Mouse (Mus musculus) ES-Bruce4 (cell line): ENCODE measurements around the gene P2ry10. TPM values are rescaled to one million over a fixed set of nuclear protein-coding genes. Genes with fewer than 3 reads are reported as not detected.

Experiments
- H3K27ac ChIP-seq: 2 replicates; pipeline ENCODE4 v1.5.1; 2012; ENCODE audit warnings: low read length, inconsistent platforms; ENCODE audit not compliant: insufficient read depth
- H3K27me3 ChIP-seq: 2 replicates; pipeline ENCODE4 v1.6.1; 2012; ENCODE audit warnings: mild to moderate bottlenecking, low read length, inconsistent platforms; ENCODE audit not compliant: control insufficient read depth, poor library complexity, insufficient read depth, severe bottlenecking
- H3K36me3 ChIP-seq: 2 replicates; pipeline ENCODE4 v1.6.1; 2012; ENCODE audit warnings: inconsistent platforms, mild to moderate bottlenecking, low read length, moderate library complexity; ENCODE audit not compliant: control insufficient read depth, poor library complexity, insufficient read depth, severe bottlenecking
- H3K4me1 ChIP-seq: one replicate; pipeline ENCODE4 v1.8.1; 2011; ENCODE audit warnings: low read length; ENCODE audit not compliant: control insufficient read depth, insufficient read depth
- H3K4me3 ChIP-seq: 2 replicates; pipeline ENCODE4 v1.5.1; 2011; ENCODE audit warnings: low read depth, mild to moderate bottlenecking, low read length
- H3K9ac ChIP-seq: 2 replicates; pipeline ENCODE4 v1.6.1; 2012; ENCODE audit warnings: low read depth, mild to moderate bottlenecking, inconsistent platforms; ENCODE audit not compliant: poor library complexity, severe bottlenecking
- H3K9me3 ChIP-seq: replicated peaks from 2 replicates; pipeline ENCODE4 v1.6.1; 2012; ENCODE audit warnings: mild to moderate bottlenecking, low read length, inconsistent platforms; ENCODE audit not compliant: control insufficient read depth, poor library complexity, insufficient read depth, severe bottlenecking
- CTCF ChIP-seq: IDR thresholded peaks from one replicate; pipeline ENCODE4 v1.8.1; 2011; ENCODE audit warnings: low read depth, low read length
- EP300 ChIP-seq: IDR thresholded peaks from 2 replicates; pipeline ENCODE4 v1.6.1; 2011; ENCODE audit warnings: low read depth, low read length; ENCODE audit not compliant: insufficient read depth
- POLR2A ChIP-seq: IDR thresholded peaks from one replicate; pipeline ENCODE4 v1.8.1; 2011; ENCODE audit warnings: low read length; ENCODE audit not compliant: insufficient read depth
- polyA plus RNA-seq: library from polyadenylated mRNA; stranded (reverse); fragments of >200 nt; gene quantifications from 2 replicates; pipeline ENCODE4 v1.2.4, GENCODE M21; 2011; ENCODE audit warnings: low read depth; ENCODE audit not compliant: missing spikeins, insufficient read depth, insufficient read length

Gene P2ry10
- polyA plus RNA-seq, 1 experiment = not detected

GRCm38 (mm10) chrX:107089131-107089530, 839 bp downstream of the P2ry10 start:
- Histone ChIP-seq H3K27me3 (no peaks in the 10 kb centered on the region), H3K4me1 (no peaks in the 10 kb centered on the region), H3K4me3 (no peak overlapping the region), H3K36me3 (no peaks in the 10 kb centered on the region), H3K9ac (no peak overlapping the region), H3K9me3 (no peaks in the 10 kb centered on the region), H3K27ac (no peak overlapping the region)
- TF ChIP-seq POLR2A = no peak

DNA sequence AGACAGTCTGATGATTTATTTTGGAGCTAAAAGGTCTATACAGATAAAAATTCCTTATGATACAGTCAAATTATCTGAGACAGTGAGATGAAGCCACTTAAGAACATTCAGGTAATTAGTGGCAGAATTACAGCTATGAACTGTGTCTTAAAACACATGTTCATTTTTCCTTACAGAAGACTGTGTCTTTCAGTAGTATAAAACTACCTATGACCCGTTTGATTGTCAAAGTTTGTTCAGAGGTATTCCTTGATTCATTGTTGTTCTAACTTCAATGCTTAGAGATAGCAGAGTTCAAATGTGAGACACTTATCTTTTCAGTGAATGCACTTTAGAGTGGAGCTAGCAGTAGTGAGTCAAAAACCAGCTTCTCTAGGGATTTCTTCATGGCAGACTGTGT, 1.6 kb downstream of the P2ry10 start:
- Histone ChIP-seq H3K27ac (no peak overlapping the region), H3K4me1 (no peaks in the 10 kb centered on the region), H3K9ac (no peak overlapping the region), H3K9me3 (no peaks in the 10 kb centered on the region), H3K4me3 (no peak overlapping the region), H3K36me3 (no peaks in the 10 kb centered on the region), H3K27me3 (no peaks in the 10 kb centered on the region)
- TF ChIP-seq EP300 = no peak
- no peak for TF ChIP-seq POLR2A
- TF ChIP-seq CTCF = no peak

DNA sequence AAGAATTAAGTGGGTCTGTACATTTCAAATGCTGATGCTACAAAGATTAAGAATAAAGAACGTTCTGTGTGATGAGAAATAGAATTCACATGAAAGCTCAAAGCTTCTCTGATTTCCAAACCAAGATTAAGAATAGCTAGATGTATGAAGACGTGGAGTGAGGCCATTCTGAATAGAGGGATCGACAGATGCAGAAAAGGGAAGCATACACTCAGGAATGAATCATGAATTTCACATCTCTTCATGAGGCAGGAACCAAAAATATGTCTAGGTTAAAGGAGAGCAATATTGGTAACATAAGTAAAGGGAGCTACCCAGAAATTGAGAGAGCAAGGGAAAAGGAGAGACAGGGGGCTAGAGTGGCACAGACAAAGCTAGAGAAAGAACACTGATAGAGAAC, 7.3 kb downstream of the P2ry10 start:
- TF ChIP-seq EP300 = no peak
- no peak for TF ChIP-seq POLR2A
- no peak for TF ChIP-seq CTCF
- Histone ChIP-seq H3K9ac (no peak overlapping the region), H3K4me3 (no peak overlapping the region)

GRCm38 (mm10) chrX:107116333-107116732, 28.0 kb downstream of the P2ry10 start:
- H3K4me3 ChIP-seq = no peak overlapping the region
- H3K4me1 ChIP-seq = no peaks in the 10 kb centered on the region
- H3K9me3 ChIP-seq = no peaks in the 10 kb centered on the region
- TF ChIP-seq EP300 (no peak), POLR2A (no peak), CTCF (no peak)
- H3K27ac ChIP-seq = no peak overlapping the region
- H3K27me3 ChIP-seq = no peaks in the 10 kb centered on the region
- H3K9ac ChIP-seq = no peak overlapping the region
- H3K36me3 ChIP-seq = no peaks in the 10 kb centered on the region

More for the DNA sequence above, 7.3 kb downstream of the P2ry10 start:
- Histone ChIP-seq H3K36me3 (no peaks in the 10 kb centered on the region), H3K27me3 (no peaks in the 10 kb centered on the region), H3K27ac (no peak overlapping the region), H3K9me3 (no peaks in the 10 kb centered on the region), H3K4me1 (no peaks in the 10 kb centered on the region)

GRCm38 (mm10) chrX:107116987-107117386, 28.7 kb downstream of the P2ry10 start:
- Histone ChIP-seq H3K36me3 (no peaks in the 10 kb centered on the region), H3K9ac (no peak overlapping the region), H3K27me3 (no peaks in the 10 kb centered on the region), H3K4me3 (no peak overlapping the region), H3K4me1 (no peaks in the 10 kb centered on the region), H3K27ac (no peak overlapping the region), H3K9me3 (no peaks in the 10 kb centered on the region)
- TF ChIP-seq EP300 (no peak), POLR2A (no peak), CTCF (no peak)

DNA sequence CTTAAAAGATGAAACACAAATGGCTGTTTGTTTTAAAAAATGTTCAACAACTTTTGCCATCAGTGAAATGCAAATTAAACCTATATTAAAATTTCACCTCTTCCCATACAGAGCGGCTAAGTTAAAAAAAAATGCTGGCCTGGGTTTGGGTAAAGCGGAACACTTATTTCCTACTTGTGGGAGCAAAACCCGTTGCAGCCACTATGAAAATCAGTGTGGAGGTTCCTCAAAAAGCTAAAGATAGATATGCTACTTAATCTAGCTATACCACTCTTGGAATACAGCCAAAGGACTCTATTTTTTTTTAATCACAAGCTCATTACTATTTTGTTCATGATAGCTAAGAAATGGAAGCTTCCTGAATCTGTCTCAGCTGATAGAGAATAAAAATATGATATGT, 54.9 kb downstream of the P2ry10 start:
- no peak for TF ChIP-seq CTCF
- TF ChIP-seq EP300 = no peak
- no peak for TF ChIP-seq POLR2A
- no peaks in the 10 kb centered on the region for H3K9me3 ChIP-seq
- H3K27me3 ChIP-seq = no peaks in the 10 kb centered on the region
- H3K9ac ChIP-seq = no peak overlapping the region
- no peak overlapping the region for H3K27ac ChIP-seq
- H3K4me1 ChIP-seq = no peaks in the 10 kb centered on the region
- no peaks in the 10 kb centered on the region for H3K36me3 ChIP-seq
- H3K4me3 ChIP-seq = no peak overlapping the region
